Mouse (Mus musculus) limb, embryonic 15.5 days (tissue): Measurements from ENCODE around the gene Rundc3a. TPM values are rescaled to one million over a fixed set of nuclear protein-coding genes. Genes with fewer than 3 reads are reported as not detected.
"Not testable (repeated sequence)": the region's sequence is repeated elsewhere in the genome, so short reads cannot be mapped to it uniquely, and the experiment has no call there.

Experiments used
- ATAC-seq: fragments of 200-750 bp; cut with Nextera tagmentation; 2 replicates; pipeline ENCODE4 v1.8.0; 2017; ENCODE audit warnings: low read depth, moderate TSS enrichment; ENCODE audit not compliant: insufficient number of reproducible peaks, low FRiP score, low TSS enrichment
- H3K27ac ChIP-seq: fragments of 300-500 bp; sonication (generic); 2 replicates; pipeline ENCODE4 v1.5.1; 2015; ENCODE audit warnings: moderate library complexity, mild to moderate bottlenecking, inconsistent platforms
- H3K27me3 ChIP-seq: fragments of 300-500 bp; sonication (generic); 2 replicates; pipeline ENCODE4 v1.6.1; 2015; ENCODE audit warnings: inconsistent platforms
- H3K36me3 ChIP-seq: fragments of 300-500 bp; sonication (generic); 2 replicates; pipeline ENCODE4 v1.6.1; 2015; ENCODE audit warnings: inconsistent platforms
- H3K4me1 ChIP-seq: fragments of 300-500 bp; sonication (generic); 2 replicates; pipeline ENCODE4 v1.6.1; 2015; ENCODE audit warnings: inconsistent platforms
- H3K4me2 ChIP-seq: fragments of 300-500 bp; sonication (generic); 2 replicates; pipeline ENCODE4 v1.6.1; 2015; ENCODE audit warnings: mild to moderate bottlenecking, inconsistent platforms
- H3K4me3 ChIP-seq: fragments of 300-500 bp; sonication (generic); 2 replicates; pipeline ENCODE4 v1.5.1; 2015; ENCODE audit warnings: mild to moderate bottlenecking, inconsistent platforms
- H3K9ac ChIP-seq: fragments of 300-500 bp; sonication (generic); 2 replicates; pipeline ENCODE4 v1.6.1; 2015; ENCODE audit warnings: inconsistent platforms
- H3K9me3 ChIP-seq: fragments of 300-500 bp; sonication (generic); 2 replicates; pipeline ENCODE4 v1.6.1; 2016; ENCODE audit warnings: inconsistent platforms
- WGBS: fragments of 180-500 bp; shearing (Covaris S2); methylation state at CpG from one replicate; pipeline ENCODE4 v1.1.7; 2015; 5-methylcytosine and 5-hydroxymethylcytosine counted together
- polyA plus RNA-seq: library from polyadenylated mRNA; unstranded; fragments of >200 nt; fragmentation: Nextera tagmentation; extraction: Ambion mirVana; gene quantifications from 2 replicates; pipeline ENCODE4 v1.2.1, GENCODE M21; 2015

Rundc3a gene
- polyA plus RNA-seq, 1 experiment from 2014 or later, result 1.2 TPM

- Histone ChIP-seq H3K4me1 (peaks cover 24% of the 10 kb centered on the region), H3K4me2 (peak overlapping the region; percentile 86), H3K27ac (peak overlapping the region; percentile 94), H3K9me3 (no peaks in the 10 kb centered on the region), H3K27me3 (peaks cover 11% of the 10 kb centered on the region), H3K9ac (peak overlapping the region; percentile 75), H3K4me3 (peak overlapping the region; percentile 82), H3K36me3 (peaks cover 27% of the 10 kb centered on the region)
- ATAC-seq, result peak; percentile 71
- under 1% methylated on average over 85 of the region's 85 CpGs for whole genome bisulfite sequencing
Observed at GRCm38 (mm10) chr11:102406900-102407833, 14.0 kb downstream of the Rundc3a start.

- WGBS, result under 1% methylated on average over 19 of the region's 19 CpGs
- H3K36me3 ChIP-seq, result peaks cover 21% of the 10 kb centered on the region
- peaks cover 4% of the 10 kb centered on the region; the same call in 1 of the 2 replicates for H3K27me3 ChIP-seq
- peak within 1 kb of the TSS; percentile 75 for H3K9ac ChIP-seq
- H3K9me3 ChIP-seq, result no peaks in the 10 kb centered on the region
- H3K4me1 ChIP-seq, result peaks cover 24% of the 10 kb centered on the region
- peak within 1 kb of the TSS; percentile 94 for H3K27ac ChIP-seq
- peak within 1 kb of the TSS; percentile 86 for H3K4me2 ChIP-seq
- no peak for ATAC-seq
- peak within 1 kb of the TSS; percentile 82 for H3K4me3 ChIP-seq
Observed at GRCm38 (mm10) chr11:102407834-102408215, 14.6 kb downstream of the Rundc3a start, which contains the start of gene Slc25a39. Gene Slc25a39 (minus strand): TSS chr11:102407946.

GRCm38 (mm10) chr11:102408344-102408876, 15.2 kb downstream of the Rundc3a start:
- H3K4me2 ChIP-seq, result peak overlapping the region; percentile 86
- peaks cover 24% of the 10 kb centered on the region for H3K4me1 ChIP-seq
- H3K36me3 ChIP-seq, result peaks cover 15% of the 10 kb centered on the region
- WGBS, result under 1% methylated on average over 32 of the region's 32 CpGs
- H3K4me3 ChIP-seq, result peak overlapping the region; percentile 82
- no peaks in the 10 kb centered on the region for H3K27me3 ChIP-seq
- H3K27ac ChIP-seq, result peak overlapping the region; percentile 94
- peak; percentile 91 for ATAC-seq
- no peaks in the 10 kb centered on the region for H3K9me3 ChIP-seq
- peak overlapping the region; percentile 33; the same call in 1 of the 2 replicates for H3K9ac ChIP-seq

GRCm38 (mm10) chr11:102408888-102409794, 15.9 kb downstream of the Rundc3a start:
- ATAC-seq, result no peak
- peak overlapping the region; percentile 86 for H3K4me2 ChIP-seq
- peak overlapping the region; percentile 33; the same call in 1 of the 2 replicates for H3K9ac ChIP-seq
- H3K4me1 ChIP-seq, result peaks cover 24% of the 10 kb centered on the region
- peaks cover 7% of the 10 kb centered on the region for H3K36me3 ChIP-seq
- 33% methylated on average over 14 of the region's 15 CpGs for WGBS
- H3K27ac ChIP-seq, result peak overlapping the region; percentile 94
- no peaks in the 10 kb centered on the region for H3K9me3 ChIP-seq
- no peaks in the 10 kb centered on the region for H3K27me3 ChIP-seq
- peak overlapping the region; percentile 82 for H3K4me3 ChIP-seq

GRCm38 (mm10) chr11:102409795-102410330, 16.7 kb downstream of the Rundc3a start:
- H3K9ac ChIP-seq, result no peak overlapping the region
- no peak overlapping the region for H3K4me3 ChIP-seq
- no peak overlapping the region for H3K27ac ChIP-seq
- ATAC-seq, result no peak
- no peaks in the 10 kb centered on the region for H3K9me3 ChIP-seq
- H3K4me1 ChIP-seq, result peaks cover 22% of the 10 kb centered on the region
- H3K4me2 ChIP-seq, result no peak overlapping the region
- peaks cover under 1% of the 10 kb centered on the region; the same call in 1 of the 2 replicates for H3K36me3 ChIP-seq
- H3K27me3 ChIP-seq, result no peaks in the 10 kb centered on the region
- WGBS, result 77% methylated on average over 3 of the region's 3 CpGs

GRCm38 (mm10) chr11:102410345-102410744, 17.1 kb downstream of the Rundc3a start:
- not testable (repeated sequence) for H3K9ac ChIP-seq, ATAC-seq, H3K27me3 ChIP-seq, H3K4me3 ChIP-seq, H3K36me3 ChIP-seq, H3K4me2 ChIP-seq, H3K9me3 ChIP-seq, H3K27ac ChIP-seq
- peaks cover 18% of the 10 kb centered on the region for H3K4me1 ChIP-seq
- 95% methylated on average over 3 of the region's 3 CpGs for WGBS

GRCm38 (mm10) chr11:102411061-102411460, 17.9 kb downstream of the Rundc3a start:
- no peaks in the 10 kb centered on the region for H3K36me3 ChIP-seq
- WGBS, result 69% methylated on average over 3 of the region's 3 CpGs
- no peak overlapping the region for H3K9ac ChIP-seq
- no peaks in the 10 kb centered on the region for H3K27me3 ChIP-seq
- peaks cover 10% of the 10 kb centered on the region for H3K4me1 ChIP-seq
- no peaks in the 10 kb centered on the region for H3K9me3 ChIP-seq
- no peak for ATAC-seq
- H3K4me3 ChIP-seq, result no peak overlapping the region
- no peak overlapping the region for H3K27ac ChIP-seq
- H3K4me2 ChIP-seq, result no peak overlapping the region

GRCm38 (mm10) chr11:102411704-102412103, 18.5 kb downstream of the Rundc3a start:
- H3K36me3 ChIP-seq, result no peaks in the 10 kb centered on the region
- H3K4me3 ChIP-seq, result no peak overlapping the region
- no peaks in the 10 kb centered on the region for H3K27me3 ChIP-seq
- no peak overlapping the region for H3K9ac ChIP-seq
- 6% methylated on average over 11 of the region's 11 CpGs for WGBS
- H3K4me2 ChIP-seq, result no peak overlapping the region
- no peak for ATAC-seq
- 0 out of 2 replicates have a peak overlapping the region, but pooled peaks have one; percentile 14 for H3K27ac ChIP-seq
- H3K4me1 ChIP-seq, result peaks cover 4% of the 10 kb centered on the region
- H3K9me3 ChIP-seq, result no peaks in the 10 kb centered on the region

- Histone ChIP-seq H3K27ac (no peak overlapping the region), H3K4me2 (no peak overlapping the region), H3K9me3 (no peaks in the 10 kb centered on the region), H3K4me3 (no peak overlapping the region), H3K27me3 (no peaks in the 10 kb centered on the region), H3K4me1 (0 out of 2 replicates have a peak, but pooled peaks cover 2% of the 10 kb centered on the region), H3K36me3 (no peaks in the 10 kb centered on the region), H3K9ac (no peak overlapping the region)
- no peak for ATAC-seq
- 70% methylated on average over 8 of the region's 8 CpGs for WGBS
Observed at GRCm38 (mm10) chr11:102413059-102413458, 19.9 kb downstream of the Rundc3a start.

- 72% methylated on average over 10 of the region's 10 CpGs for WGBS
- H3K4me1 ChIP-seq, result 0 out of 2 replicates have a peak, but pooled peaks cover 2% of the 10 kb centered on the region
- no peak overlapping the region for H3K4me3 ChIP-seq
- no peak overlapping the region for H3K4me2 ChIP-seq
- H3K27ac ChIP-seq, result no peak overlapping the region
- H3K36me3 ChIP-seq, result no peaks in the 10 kb centered on the region
- H3K27me3 ChIP-seq, result no peaks in the 10 kb centered on the region
- no peak for ATAC-seq
- no peak overlapping the region for H3K9ac ChIP-seq
- no peaks in the 10 kb centered on the region for H3K9me3 ChIP-seq
Observed at GRCm38 (mm10) chr11:102415034-102415802, 22.0 kb downstream of the Rundc3a start.
